Mouse (Mus musculus): ENCODE measurements around the gene Ermp1.

- TF ChIP-seq GATA1 (IDR thresholded peaks at IDR 0.05; ENCODE audit: low read length) (no peak), TAL1 (IDR thresholded peaks at IDR 0.05; ENCODE audit: low read length) (no peak)
These were observed 85.6 kb downstream of the Ermp1 start for GRCm38 (mm10) chr19:29562603-29563002.

All from erythroblast, embryonic 14.5 days (primary cell).